Mouse (Mus musculus): ENCODE measurements around the gene Clec3a. TPM values are rescaled to one million over a fixed set of nuclear protein-coding genes. Genes with fewer than 3 reads are reported as not detected.

Clec3a gene
- total RNA-seq (2014; fragmentation: Nextera tagmentation) (not detected in 2 replicates), total RNA-seq (2017) (not detected in 2 replicates)

DNA sequence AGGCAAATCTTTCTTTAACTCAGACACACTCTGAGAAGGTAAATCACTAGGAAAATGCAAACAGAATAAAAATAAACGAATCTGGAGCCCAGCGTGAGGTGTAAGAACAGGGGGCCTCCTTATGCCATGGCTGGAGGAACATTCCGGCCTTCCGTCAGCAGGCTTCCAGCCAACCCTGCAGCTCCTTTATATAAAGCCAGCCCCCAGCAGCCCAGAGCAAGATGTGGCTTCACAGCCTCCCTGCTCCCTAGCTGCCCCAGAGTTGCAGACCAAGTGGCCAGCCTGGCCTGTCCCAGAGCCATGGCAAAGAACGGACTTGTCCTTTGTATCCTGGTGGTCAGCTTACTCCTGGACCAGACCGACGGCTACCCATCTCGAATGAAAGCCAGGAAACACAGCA is at the start of gene Clec3a:
Gene Clec3a, plus strand, starts transcription at position 301 of the 400 bp plus-strand sequence.
- no peak for ATAC-seq (replicated peaks; ENCODE audit: poor library complexity, severe bottlenecking)

DNA sequence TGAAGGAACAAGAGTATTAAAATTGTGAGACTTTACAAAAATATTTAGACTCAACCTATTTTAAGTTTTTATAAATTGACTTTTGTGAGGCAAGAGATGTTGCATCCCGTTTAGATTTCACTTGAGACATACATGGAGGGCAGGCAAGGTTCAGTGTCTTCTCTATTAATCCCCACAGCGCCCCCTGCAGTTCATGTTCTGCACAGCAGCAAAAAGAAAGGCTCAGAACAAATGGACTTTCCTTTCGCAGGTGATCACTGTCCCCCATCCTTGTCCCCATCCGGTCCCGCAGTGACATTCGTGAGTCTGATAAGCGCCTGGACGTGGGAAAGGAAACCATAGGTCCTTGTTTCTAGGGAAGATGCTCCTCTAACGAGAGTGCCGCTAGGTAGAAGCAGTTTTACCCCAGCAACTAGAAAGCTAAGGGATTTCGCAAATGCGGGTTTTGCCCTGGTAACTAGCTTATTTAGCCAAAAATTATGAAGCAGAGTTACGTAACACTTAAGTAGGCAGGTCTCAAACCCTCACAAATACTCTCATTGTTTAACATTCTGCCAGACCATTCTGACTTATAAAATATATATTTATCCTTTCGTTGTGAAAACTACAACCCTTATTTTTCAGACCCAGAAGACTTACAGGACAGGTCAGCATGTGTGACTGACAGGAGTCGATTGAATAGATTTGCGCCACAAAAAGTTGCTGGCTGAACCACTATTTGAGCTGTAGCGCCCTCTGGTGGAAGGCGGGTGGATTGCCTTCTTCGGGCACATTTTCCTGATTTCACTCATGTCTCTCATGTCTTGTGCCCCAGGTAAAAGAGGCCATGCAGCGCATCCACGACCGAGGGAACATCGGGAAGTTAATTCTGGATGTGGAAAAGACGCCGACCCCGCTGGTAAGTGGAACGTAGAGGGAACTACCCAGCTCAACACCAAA is 48.6 kb upstream of the Clec3a start:
- ATAC-seq (replicated peaks; ENCODE audit: poor library complexity, severe bottlenecking): peak; percentile 78

DNA sequence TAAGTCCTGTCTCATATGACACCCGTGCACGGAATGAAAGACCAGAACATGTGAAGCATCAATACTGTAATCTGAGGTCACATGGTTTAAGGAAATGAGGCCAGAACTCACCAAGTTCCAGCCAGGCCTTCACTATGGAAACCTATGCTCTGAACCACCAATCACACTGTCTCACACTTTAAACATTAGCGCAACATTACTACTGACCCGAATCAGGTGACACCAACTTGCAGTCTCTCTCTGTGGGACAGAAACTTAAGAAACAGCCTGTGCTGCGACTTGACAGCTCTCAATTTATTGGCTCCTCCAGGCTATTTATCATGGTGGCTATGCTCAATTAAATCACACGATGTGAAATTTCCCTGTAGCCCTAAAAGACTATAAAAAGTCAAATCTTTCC is 43.5 kb upstream of the Clec3a start:
- no peak for ATAC-seq (replicated peaks; ENCODE audit: poor library complexity, severe bottlenecking)

DNA sequence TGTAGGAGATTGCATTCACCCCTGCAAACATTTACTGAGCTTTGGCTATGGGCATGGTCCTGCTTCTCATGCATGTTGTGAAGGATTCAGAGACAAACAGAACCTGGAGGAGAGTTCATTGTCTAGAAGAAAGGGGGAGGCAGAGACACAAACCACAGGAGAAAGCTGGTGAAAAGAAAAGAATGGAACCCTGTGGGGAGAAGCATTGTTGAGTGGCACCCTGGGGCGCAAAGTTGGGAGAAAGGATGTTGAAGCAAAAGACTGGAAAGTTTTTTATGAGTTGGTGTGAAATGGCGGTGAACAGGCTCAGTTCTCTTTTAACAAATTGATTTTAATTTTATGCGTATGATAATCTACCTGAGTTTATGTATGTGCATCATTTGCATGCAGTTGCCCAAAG is 33.7 kb upstream of the Clec3a start:
- ATAC-seq (replicated peaks; ENCODE audit: poor library complexity, severe bottlenecking): no peak

DNA sequence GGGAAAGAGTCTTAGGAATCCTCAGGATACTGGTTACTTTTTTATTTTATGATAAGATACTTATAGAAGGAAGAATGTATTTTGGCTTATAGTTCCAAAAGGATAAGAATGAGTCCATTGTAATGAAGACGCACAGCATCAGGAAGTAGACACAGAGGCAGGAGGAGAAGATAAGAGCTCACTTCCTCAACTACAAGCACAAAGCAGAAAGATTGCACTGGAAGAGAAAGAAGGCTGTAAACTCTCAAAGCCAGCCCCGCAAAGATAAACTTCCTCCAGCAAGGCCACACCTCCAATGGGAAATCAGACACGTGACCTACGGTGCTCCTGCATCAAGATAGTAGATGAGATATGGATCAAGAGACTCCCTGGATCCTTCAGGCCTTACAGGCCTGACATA is 30.4 kb upstream of the Clec3a start:
- ATAC-seq (replicated peaks; ENCODE audit: poor library complexity, severe bottlenecking): peak; percentile 46

DNA sequence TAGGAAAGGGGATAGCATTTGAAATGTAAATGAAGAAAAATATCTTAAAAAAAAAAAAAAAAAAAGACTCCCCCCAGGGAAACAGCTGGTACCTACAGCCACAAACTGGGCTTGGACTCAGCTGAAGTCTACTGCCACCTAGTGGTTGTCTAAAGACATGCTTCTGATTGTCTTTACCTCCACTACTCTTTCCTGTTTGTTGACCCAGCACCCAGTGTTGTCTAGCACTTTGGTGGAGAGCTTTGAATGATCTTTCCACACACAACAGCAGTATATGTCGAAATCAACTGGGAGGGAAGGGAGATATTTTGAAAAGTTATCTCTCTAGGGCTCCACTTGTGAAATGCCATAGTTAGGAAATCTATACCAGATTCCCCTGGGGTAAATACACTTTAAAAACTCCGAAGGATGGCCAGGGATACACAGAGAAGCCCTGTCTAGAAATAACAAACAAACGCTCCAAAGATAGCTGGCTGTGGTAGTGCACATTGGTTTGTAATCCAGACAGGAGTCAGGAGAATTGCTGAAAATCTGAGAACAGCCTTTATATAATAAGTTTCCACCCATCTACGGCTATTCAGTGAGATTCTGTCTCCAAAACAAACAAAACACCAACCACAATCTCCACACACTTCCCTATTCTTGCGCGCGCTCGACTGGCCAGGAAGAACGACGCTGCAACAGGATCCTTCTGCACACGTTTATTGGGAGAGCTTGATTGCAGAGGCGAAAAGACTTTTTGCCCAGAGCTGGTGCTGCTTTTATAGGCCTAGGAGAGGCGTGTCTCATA is 27.2 kb upstream of the Clec3a start:
- peak; percentile 98 for ATAC-seq (replicated peaks; ENCODE audit: poor library complexity, severe bottlenecking)

DNA sequence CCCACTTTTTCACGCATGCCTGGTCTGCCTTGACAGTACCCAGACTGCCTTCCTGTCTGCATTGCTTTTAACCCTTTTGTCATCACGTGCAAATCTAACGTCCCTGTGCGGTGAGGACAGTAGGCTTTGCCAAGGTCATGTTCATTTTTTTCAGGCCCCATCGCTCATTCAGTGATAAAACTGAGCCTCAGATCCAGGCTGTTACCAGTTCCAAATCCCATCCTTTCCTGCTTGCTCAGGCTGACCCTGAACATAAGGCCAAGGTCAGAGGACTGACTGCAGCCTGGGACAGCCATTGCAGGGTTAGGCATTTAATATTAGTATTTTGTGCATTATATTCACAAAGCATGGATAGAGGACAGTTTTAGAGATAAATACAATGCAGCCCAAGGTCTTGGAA is 19.6 kb upstream of the Clec3a start:
- ATAC-seq (replicated peaks; ENCODE audit: poor library complexity, severe bottlenecking): no peak

DNA sequence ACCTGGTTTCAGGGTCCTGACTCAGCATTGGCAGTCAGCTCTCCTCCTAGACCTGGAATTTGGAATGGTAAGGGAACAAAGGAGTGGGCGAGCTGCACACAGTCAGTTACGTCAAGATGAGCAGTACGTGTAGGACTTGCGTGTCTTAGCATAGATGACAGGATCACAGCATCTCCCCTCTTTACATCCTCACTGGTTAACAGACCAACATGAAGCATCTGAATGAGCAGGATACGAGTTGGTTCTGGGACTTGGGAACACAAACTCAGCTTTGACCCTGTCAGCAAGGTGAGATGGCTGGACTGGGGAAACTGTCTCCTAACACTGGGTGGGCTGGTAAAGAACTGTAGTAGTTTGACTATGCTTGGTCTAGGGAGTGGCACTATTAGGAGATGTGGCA is 18.6 kb upstream of the Clec3a start:
- no peak for ATAC-seq (replicated peaks; ENCODE audit: poor library complexity, severe bottlenecking)

DNA sequence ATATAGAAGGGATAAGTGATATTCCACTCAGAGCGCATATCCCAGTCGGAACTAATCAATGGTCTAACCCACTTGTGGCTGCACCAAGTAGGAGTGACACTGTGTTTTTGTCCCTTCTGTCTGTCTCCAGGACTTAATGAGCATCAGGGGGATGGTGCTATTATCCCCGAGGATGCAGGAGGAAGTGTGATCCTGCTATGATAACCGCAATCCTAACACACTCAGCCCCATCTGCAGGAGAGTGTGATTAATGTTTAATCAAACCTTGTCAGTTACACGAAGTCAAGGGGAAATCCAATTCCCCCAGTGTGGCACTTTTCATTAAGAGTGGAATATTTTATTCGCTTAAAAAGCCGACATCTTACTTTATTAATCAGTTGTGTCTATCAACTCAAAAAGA is 16.2 kb upstream of the Clec3a start:
- no peak for ATAC-seq (replicated peaks; ENCODE audit: poor library complexity, severe bottlenecking)

DNA sequence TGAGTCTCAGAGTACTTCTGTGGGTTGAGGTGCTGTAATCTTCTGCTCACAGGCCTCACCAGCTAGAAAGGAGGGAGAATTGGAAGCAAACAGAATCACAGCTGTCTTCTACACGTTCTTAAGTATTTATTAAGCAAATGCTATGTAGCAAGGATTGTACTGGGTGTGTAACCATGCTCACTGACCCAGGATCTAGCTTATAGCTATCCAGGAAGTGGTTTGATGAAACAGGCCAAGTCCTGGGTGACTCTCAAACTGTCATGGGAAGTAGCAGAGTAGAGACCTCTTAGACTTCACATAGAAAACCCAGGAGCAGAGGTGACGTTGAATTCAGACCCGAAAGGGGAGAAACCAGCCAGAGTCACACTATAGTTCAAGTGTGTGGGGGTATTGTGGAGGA is 6.5 kb upstream of the Clec3a start:
- ATAC-seq (replicated peaks; ENCODE audit: poor library complexity, severe bottlenecking): peak; percentile 90

DNA sequence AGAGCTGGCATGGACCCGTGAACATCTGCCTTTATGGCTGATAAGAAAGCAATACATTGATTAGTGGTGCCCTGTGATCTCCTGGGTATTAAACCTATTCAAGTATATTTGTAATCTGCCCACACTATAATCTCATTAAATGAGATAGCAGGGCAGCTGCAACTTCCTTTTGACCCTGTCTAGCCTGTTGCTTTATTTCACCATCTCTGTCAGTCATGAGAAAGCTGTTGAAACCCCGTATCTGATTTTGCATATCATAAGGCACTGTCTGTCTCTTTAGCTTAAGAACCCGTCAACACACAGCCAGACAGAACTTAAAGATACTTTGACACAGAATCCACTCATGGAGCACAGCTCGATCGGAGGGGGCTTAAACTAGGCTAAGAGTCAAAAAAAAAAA is 600 bp downstream of the Clec3a start:
- peak; percentile 79 for ATAC-seq (replicated peaks; ENCODE audit: poor library complexity, severe bottlenecking)

DNA sequence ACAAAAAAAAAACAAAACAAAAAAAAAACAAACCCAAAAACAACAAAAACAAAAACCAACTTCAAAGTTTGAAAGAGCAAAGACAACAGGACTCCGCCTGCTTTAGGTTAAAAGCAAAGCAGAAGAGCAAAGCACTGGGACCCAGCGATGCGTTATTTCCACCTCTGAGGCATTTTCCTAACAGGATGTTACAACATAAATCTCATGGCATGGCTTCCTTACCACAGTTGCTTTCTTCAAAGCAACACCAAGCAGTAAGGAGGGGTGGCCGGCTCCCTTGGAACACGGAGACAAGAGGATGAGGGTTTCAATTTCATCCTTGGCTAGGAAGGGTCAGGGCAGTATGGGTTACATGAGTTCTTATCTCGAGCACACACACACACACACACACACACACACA is 1.0 kb downstream of the Clec3a start:
- ATAC-seq (replicated peaks; ENCODE audit: poor library complexity, severe bottlenecking): peak; percentile 95

DNA sequence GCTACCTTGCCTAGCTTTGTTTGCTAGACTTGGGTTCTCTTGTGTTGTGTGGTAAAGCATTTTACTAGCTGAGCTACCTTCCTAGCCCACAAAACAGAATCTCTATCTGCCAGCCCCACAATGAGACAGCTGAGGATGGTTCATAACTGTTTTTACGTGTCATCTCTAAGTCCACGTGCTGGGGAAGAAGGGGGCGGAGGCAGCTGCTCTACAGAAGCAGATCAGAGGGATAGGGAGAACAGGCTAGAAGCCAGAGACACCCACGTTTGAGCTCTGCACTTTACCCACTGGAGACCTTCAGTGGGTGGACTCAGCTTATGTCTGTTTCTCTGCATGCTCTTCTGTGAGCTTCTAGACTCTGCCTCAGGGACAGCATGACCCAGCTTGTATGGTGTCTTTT is 3.7 kb downstream of the Clec3a start:
- ATAC-seq (replicated peaks; ENCODE audit: poor library complexity, severe bottlenecking): no peak

DNA sequence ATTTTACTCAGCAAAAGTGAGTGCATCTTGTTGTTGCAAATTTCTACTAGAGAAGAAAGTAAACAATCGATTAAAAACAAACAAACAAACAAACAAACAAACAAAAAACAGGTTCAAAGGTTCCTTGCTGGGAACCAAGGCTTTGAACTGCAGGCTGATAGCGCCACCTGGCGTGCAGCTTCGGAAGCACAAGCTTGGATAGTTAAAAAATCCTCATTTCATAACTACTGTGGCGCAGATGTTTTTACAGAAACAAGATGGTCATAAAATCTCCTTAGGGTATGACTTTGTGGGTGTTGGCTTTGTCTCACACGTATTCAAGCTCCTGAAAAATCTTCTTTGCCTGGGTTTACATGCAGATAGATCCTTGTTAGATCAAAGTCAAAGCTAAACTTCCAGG is 20.4 kb downstream of the Clec3a start:
- peak; percentile 24; the same call in 1 of the 2 replicates for ATAC-seq (replicated peaks; ENCODE audit: poor library complexity, severe bottlenecking)

DNA sequence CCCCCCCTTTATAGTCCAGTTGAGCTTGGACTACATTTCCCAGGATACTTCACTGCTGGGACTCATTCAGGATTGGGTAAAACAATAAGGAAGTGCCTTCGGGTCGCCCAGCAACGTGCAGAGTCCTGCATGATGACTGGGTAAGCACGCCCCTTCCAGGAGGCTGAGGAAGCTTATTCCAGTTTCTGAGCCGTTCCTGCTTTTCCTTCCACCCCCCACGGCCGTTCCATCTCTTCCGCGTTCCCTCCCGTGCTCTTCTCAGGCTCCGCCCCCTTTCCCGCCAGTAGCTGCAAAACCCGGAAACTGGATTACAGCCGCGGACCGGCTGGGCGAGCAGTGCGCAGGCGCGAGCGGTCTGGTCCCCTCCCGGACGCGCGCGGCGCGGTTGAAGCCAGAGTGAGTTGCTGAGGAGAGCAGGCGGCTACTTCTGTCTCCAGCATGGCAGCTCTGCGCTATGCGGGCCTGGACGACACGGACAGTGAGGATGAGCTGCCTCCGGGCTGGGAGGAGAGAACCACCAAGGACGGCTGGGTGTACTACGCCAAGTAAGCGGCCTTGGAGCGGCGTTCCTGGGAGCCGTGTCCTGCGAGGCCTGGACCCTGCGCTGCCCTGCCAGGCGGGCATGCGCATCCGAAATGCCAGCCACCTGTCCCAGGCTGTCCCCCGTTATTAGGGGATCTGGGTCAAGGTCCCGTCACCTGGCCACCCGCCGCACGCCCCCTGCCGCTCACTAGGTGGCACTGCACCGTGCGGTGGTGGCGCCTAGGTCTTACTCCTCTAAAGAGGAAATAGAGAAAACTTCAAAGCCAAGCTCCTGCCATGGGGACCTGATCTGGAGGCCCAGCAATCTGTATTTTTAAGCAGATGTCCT is 21.7 kb downstream of the Clec3a start, which contains the start of gene Wwox:
Gene Wwox, plus strand, starts transcription at position 322 of the 871 bp plus-strand sequence.
- peak; percentile 90 for ATAC-seq (replicated peaks; ENCODE audit: poor library complexity, severe bottlenecking)

DNA sequence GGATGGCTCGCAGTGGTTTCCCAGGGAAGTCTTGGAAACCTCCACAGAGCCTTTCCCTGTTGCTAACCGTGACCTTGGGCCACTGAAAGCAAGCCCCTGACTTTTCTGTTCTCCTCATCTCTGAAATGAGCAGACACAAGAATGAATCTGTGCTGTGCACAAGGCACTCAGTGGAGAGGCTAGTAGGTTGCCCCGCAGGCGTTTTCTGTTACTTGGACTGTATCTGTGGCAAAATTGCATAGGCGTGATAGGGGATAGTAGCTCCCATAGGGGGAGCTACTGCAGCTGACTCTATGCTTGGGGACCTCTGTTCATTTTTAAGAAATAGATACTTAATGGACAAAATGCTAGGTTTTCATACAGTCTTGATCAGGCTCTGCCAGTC is 22.3 kb downstream of the Clec3a start:
- ATAC-seq (replicated peaks; ENCODE audit: poor library complexity, severe bottlenecking): no peak

DNA sequence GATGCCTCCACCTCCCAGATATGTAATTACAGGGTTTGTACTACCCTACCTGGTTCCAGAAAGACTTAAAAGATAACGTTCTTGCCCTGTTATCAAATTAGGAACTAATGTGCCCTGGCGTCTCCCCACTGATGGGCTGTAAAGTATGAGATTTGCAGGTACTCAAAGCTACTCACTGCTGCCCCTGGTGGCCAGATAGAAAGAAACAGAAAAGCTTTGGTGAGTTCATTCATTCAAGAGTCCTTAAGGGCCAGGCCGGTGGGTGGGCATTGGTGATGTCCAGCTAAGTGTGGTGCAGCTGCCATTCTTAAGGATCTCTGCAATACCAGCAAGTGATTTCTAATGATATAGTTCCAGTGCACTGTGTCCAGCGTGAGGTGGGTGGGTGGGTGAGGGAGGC is 23.7 kb downstream of the Clec3a start:
- no peak for ATAC-seq (replicated peaks; ENCODE audit: poor library complexity, severe bottlenecking)

DNA sequence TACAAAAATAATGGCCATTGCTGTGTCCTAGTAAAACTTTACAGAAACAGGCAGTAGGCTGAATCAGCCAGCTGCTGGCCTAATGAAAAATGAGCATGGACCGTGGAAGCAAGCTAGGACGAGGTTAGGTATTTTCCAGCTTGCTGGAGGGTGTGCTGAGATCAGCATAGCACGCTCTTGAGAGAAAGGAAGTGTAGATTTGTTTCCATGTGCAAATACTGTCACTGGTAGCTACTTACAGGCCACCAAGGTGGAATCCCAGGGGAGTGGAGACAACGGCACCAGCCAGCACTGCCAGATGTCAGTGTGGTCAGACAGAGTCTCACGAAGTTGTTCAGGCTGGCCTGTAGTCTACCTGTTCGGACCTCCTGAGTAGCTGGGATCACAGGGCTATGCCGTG is 29.0 kb downstream of the Clec3a start:
- ATAC-seq (replicated peaks; ENCODE audit: poor library complexity, severe bottlenecking): no peak

DNA sequence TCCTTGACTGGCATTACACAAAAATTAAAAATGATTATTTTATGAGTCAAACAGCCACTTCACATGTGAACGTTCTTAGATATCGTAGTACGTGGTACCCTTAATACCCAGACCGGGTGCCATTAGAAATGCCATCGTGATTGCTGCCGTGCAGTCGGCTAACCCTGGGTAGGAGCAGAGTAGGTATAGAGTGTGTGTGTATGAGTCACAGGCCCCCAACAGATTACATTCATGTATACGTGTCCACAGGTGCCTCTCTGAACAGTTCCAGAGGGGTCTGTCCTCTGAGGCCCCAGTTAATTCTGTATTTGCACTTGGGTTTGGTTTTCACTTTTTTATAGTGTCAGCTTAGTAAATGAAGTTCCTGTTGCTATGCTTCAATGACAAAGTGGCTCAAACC is 34.4 kb downstream of the Clec3a start:
- no peak for ATAC-seq (replicated peaks; ENCODE audit: poor library complexity, severe bottlenecking)

DNA sequence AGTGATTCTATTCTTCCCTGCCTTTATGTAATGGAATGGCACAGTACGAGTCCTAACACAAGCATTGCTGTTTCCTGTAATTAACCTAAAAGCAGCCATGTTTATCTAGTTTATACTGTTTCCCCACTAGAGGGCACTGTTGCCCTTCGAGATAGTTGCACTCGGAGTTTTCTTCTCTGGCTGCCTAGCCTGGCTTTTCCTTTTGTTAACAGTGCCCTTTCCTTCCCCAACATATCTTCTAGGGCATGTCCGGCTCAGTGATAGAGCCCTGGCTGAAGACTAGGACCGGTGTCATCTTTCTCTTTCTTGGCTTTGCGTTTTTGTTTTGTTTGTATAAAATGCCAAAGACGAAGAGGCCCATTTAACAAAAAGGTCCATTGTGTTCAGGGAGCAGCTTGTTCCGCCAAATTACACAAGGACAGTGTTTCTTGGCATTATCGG is 34.9 kb downstream of the Clec3a start:
- ATAC-seq (replicated peaks; ENCODE audit: poor library complexity, severe bottlenecking): peak; percentile 91
